Mouse (Mus musculus): ENCODE results near the gene Pcif1. TPM values are rescaled to one million over a fixed set of nuclear protein-coding genes. Genes with fewer than 3 reads are reported as not detected.

Pcif1 gene
- 100 to 1,000 TPM; 130 to 134 TPM for polyA plus RNA-seq (2017; shearing (Covaris generic))

DNA sequence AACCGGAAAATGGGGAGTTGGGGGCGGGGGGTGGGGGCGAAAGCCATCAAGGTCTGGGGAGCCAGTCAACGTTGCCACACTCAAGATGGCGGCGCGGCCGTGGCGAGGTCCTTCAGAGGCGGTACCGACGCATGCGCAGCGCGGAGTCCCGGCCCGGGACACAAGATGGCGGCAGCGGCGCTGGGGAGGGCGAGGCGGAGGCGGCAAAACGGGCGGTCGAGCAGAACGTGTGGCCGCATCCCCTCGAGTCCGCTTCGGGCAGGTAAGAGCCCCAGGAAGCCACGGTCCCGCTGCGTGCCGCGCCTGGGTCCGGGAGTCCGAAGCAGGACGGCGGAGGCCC lies at the start of gene Pcif1:
TSS of gene Pcif1 (plus strand) at position 77 of the 340 bp plus-strand sequence.

GRCm38 (mm10) chr2:164832748-164833301 lies 46.3 kb upstream of the Pcif1 start, which contains the start of gene Ctsa:
Gene Ctsa (plus strand): TSS chr2:164832873.

GRCm38 (mm10) chr2:164833314-164833959 lies 45.7 kb upstream of the Pcif1 start, which contains the start of gene Neurl2:
Gene Neurl2 (minus strand): TSS chr2:164833456.

DNA sequence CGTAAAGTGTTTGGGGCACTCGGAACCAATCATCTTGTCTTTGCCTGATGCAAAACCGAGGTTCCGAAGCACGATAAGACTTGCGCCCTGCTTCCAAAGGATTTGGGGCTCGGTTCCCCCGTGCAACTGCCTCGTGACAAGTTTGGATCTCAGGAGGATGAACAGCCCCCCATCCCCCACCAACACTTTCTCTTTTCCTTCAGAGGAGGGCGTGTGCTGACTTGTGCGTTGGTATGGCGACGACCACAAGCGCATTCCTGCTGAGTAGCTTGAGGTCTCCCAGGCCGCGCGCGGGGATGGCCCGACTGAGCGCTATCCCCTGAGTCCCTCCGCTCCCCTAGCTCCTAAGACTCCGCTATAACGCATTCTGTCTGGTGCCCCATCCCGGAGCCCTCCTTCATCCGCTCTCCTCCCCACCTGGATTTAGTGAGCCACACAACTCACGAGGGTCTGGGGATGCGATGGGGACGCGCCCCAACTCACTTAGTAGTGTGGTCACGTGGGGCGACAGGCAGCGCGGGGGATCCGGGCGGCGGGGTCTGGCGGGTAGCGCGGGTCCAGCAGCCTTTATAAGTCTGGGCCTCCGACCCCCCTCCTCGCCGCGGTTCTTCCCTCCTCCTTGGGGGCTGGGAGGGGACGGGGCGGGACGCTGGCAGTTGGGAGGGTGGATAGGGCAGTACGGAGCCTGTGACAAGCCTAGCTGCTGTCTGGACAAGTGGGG lies 21.8 kb upstream of the Pcif1 start, which contains the start of gene Pltp:
TSS of gene Pltp (minus strand) at position 611 of the 721 bp plus-strand sequence.

DNA sequence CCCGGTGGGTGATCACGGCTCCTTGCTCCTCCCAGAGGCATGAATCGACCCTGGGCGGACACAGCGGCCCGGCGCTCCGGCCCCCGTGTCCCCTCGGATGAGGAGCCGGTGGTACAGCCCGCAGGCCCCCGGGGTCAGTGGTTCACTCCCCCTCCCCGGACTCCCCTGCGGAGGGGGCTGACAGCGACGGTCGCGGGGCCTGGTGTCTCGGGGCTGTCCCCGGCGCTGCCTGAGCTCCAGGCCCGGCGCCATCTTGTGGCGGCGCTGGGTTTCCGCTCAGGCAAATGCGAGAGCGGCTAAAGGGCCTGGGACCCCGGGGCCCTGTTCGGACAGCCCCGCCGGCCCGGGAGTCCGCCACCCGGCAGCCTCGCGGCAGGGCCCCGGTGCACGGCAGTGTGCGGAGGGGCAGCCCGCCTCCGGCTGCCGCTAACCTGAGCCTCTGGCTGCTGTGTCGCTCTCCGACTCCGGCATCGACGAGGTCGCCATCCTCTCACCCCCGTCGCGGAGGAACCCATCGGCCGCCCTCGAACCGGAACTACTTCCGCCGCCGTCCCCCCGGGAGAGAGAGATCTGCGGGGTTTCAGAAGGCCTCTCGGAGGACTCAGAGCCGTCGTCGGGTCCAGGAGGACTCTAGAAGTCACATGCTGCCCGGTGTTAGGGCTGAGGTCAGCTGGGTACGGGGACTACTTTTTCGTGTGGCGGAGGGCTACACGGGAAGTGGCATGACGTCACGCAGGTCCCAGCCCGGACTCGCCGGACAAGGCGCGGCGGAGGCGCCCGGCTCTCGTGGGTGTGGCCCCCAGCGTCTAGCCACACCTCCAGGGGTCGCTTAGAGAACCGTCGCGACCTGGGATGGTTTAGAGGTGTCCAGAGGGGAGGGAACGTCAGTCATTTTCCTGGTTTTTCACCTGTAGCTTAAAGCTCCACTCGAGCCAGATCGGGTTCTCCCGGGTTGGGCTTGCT lies 32.3 kb downstream of the Pcif1 start, which contains the start of gene Zfp335:
TSS of gene Zfp335 (minus strand) at position 672 of the 963 bp plus-strand sequence.

GRCm38 (mm10) chr2:164940140-164940830 lies 61.2 kb downstream of the Pcif1 start, which contains the start of gene Mmp9:
Gene Mmp9 (plus strand): TSS chr2:164940780.

Other genes starting within 250 kb of the Pcif1 start
- not detected for gene Wfdc16, start 240.5 kb upstream of the Pcif1 start, polyA plus RNA-seq (2017; shearing (Covaris generic))
- not detected for gene Wfdc10, start 223.3 kb upstream of the Pcif1 start, polyA plus RNA-seq (2017; shearing (Covaris generic))
- not detected for gene Wfdc9, start 222.7 kb upstream of the Pcif1 start, polyA plus RNA-seq (2017; shearing (Covaris generic))
- not detected for gene Wfdc11, start 205.2 kb upstream of the Pcif1 start, polyA plus RNA-seq (2017; shearing (Covaris generic))
- not detected for gene Wfdc13, start 194.2 kb upstream of the Pcif1 start, polyA plus RNA-seq (2017; shearing (Covaris generic))
- gene Spint4, start 180.8 kb upstream of the Pcif1 start, polyA plus RNA-seq (2017; shearing (Covaris generic)), result not detected
- not detected for gene Spint5, start 164.0 kb upstream of the Pcif1 start, polyA plus RNA-seq (2017; shearing (Covaris generic))
- gene Wfdc3, start 133.4 kb upstream of the Pcif1 start, polyA plus RNA-seq (2017; shearing (Covaris generic)), result under 1 TPM in 1 of 2 experiments, not detected in 1; 0.49 TPM
- gene Dnttip1, start 133.3 kb upstream of the Pcif1 start, polyA plus RNA-seq (2017; shearing (Covaris generic)), result 10 to 100 TPM; 64.6 to 68.8 TPM
- gene Ube2c, start 109.4 kb upstream of the Pcif1 start, polyA plus RNA-seq (2017; shearing (Covaris generic)), result 10 to 100 TPM; 20.3 to 34.2 TPM
- gene Tnnc2, start 99.3 kb upstream of the Pcif1 start, polyA plus RNA-seq (2017; shearing (Covaris generic)), result not detected
- gene Snx21, start 93.5 kb upstream of the Pcif1 start, polyA plus RNA-seq (2017; shearing (Covaris generic)), result 10 to 100 TPM in 1 of 2 experiments, 1 to 10 TPM in 1; 7.8 to 11.3 TPM
- 10 to 100 TPM; 43.0 to 44.5 TPM for gene Acot8, start 74.4 kb upstream of the Pcif1 start, polyA plus RNA-seq (2017; shearing (Covaris generic))
- gene Zswim3, start 74.2 kb upstream of the Pcif1 start, polyA plus RNA-seq (2017; shearing (Covaris generic)), result 1 to 10 TPM; 4.5 to 9.6 TPM
- gene Zswim1, start 56.6 kb upstream of the Pcif1 start, polyA plus RNA-seq (2017; shearing (Covaris generic)), result 10 to 100 TPM; 16.1 to 16.4 TPM
- under 1 TPM in 1 of 2 experiments, not detected in 1; 0.67 TPM for gene Spata25, start 50.8 kb upstream of the Pcif1 start, polyA plus RNA-seq (2017; shearing (Covaris generic))
- gene Ctsa, start 46.4 kb upstream of the Pcif1 start, polyA plus RNA-seq (2017; shearing (Covaris generic)), result 100 to 1,000 TPM; 220 to 295 TPM
- 1 to 10 TPM; 1.6 to 2.6 TPM for gene Neurl2, start 45.8 kb upstream of the Pcif1 start, polyA plus RNA-seq (2017; shearing (Covaris generic))
- 1 to 10 TPM; 2.9 to 7.1 TPM for gene Pltp, start 21.6 kb upstream of the Pcif1 start, polyA plus RNA-seq (2017; shearing (Covaris generic))
- gene Zfp335, start 32.5 kb downstream of the Pcif1 start, polyA plus RNA-seq (2017; shearing (Covaris generic)), result 10 to 100 TPM; 21.9 to 32.6 TPM
- gene Mmp9, start 61.5 kb downstream of the Pcif1 start, polyA plus RNA-seq (2017; shearing (Covaris generic)), result 10 to 100 TPM in 1 of 2 experiments, 1 to 10 TPM in 1; 1.6 to 46.3 TPM
- gene Slc12a5, start 81.5 kb downstream of the Pcif1 start, polyA plus RNA-seq (2017; shearing (Covaris generic)), result under 1 TPM; 0.25 to 0.57 TPM
- 10 to 100 TPM; 42.4 to 48.8 TPM for gene Ncoa5, start 155.6 kb downstream of the Pcif1 start, polyA plus RNA-seq (2017; shearing (Covaris generic))
- 1 to 10 TPM in 1 of 2 experiments, under 1 TPM in 1; 0.67 to 3.4 TPM for gene Cd40, start 176.3 kb downstream of the Pcif1 start, polyA plus RNA-seq (2017; shearing (Covaris generic))
- not detected for gene 1700025C18Rik, start 211.4 kb downstream of the Pcif1 start, polyA plus RNA-seq (2017; shearing (Covaris generic))

All from activated CD4-positive, CD25-positive, alpha-beta regulatory T cell (primary cell).